Mouse (Mus musculus) erythroblast, embryonic 14.5 days (primary cell): ENCODE measurements at regions not wholly inside any gene's neighbourhood (a gene's known extent, or its start where the extent isn't known, plus 50 kb on each side); places are given as distances from the start of the nearest gene placed in this dataset.

Experiments
- GATA1 ChIP-seq: IDR thresholded peaks from 2 replicates; pipeline ENCODE4 v1.6.1; 2012; ENCODE audit warnings: low read length, inconsistent platforms, mixed read lengths
- TAL1 ChIP-seq: IDR thresholded peaks from 3 replicates; pipeline ENCODE4 v1.6.1; 2012; ENCODE audit warnings: low read length, inconsistent platforms, mixed read lengths

GRCm38 (mm10) chr7:73196851-73197531 lies 178.3 kb upstream of the Rgma start:
- TF ChIP-seq TAL1 (no peak), GATA1 (no peak)
